Mouse (Mus musculus): ENCODE results near the gene 4930519P11Rik. TPM values are rescaled to one million over a fixed set of nuclear protein-coding genes. Genes with fewer than 3 reads are reported as not detected.

4930519P11Rik gene
- not detected for total RNA-seq (2021)
- long read RNA-seq, experiment 1: 0 reads
- long read RNA-seq, experiment 2, partial matches to known transcripts: 0 of 1 reads
- long read RNA-seq, experiment 2, other reads (novel, unspliced or antisense): 0 of 1 reads

- intact Hi-C loops (cut with DNase I): loop anchor here (2.0 to 5.0 kb wide), 2 partner anchors 56 to 197 kb away; partner anchors contain the start of gene Necab3
- peak; percentile 89 to 90 for DNase-seq (ENCODE audit: low spot score in 2 of 2)
Observed at GRCm38 (mm10) chr2:154613118-154614115, at the start of gene 4930519P11Rik, which contains the start of gene Zfp341. Gene 4930519P11Rik (minus strand): TSS chr2:154613437. Gene Zfp341 (plus strand): TSS chr2:154613297.

GRCm38 (mm10) chr2:154659531-154660074 is 46.4 kb upstream of the 4930519P11Rik start:
- no peak for DNase-seq (ENCODE audit: low spot score in 2 of 2)
- intact Hi-C loops (cut with DNase I): no loop called here

- DNase-seq (ENCODE audit: low spot score in 2 of 2): no peak
- intact Hi-C loops (cut with DNase I): no loop called here
Observed at GRCm38 (mm10) chr2:154659070-154659469, 45.8 kb upstream of the 4930519P11Rik start.

- intact Hi-C loops (cut with DNase I): no loop called here
- peak in 1 of 2 experiments; percentile 18 for DNase-seq (ENCODE audit: low spot score in 2 of 2)
Observed at GRCm38 (mm10) chr2:154657486-154658237, 44.4 kb upstream of the 4930519P11Rik start.

- peak; percentile 98 to 99 for DNase-seq (ENCODE audit: low spot score in 2 of 2)
- intact Hi-C loops (cut with DNase I): no loop called here
Observed at GRCm38 (mm10) chr2:154656710-154657485, 43.7 kb upstream of the 4930519P11Rik start.

DNA sequence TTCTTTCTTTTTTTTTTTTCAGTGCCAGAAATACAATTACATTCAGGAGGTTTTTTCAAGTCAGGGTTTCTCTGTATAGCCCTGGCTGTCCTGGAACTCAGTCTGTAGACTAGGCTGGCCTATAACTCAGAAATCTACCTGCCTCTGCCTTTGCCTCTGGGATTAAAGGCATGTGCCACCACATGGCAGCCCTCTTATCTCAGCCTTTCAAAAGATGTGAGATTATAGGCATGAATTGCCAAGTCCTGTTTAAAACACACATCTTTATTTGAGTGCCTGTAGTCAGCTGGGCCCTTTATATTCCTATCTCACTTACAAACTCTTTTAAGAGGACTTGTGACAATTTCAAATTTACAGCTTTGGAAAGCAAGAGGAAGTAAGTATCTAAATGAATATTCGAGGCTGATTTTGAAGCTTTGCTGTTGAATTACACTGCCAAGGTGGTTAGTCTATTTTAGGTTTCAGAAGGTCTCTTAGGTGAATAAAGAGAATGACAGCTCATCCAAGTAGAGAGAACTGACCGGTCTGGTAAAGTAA is 42.7 kb upstream of the 4930519P11Rik start:
- intact Hi-C loops (cut with DNase I): no loop called here
- DNase-seq (ENCODE audit: low spot score in 2 of 2): no peak

- intact Hi-C loops (cut with DNase I): no loop called here
- no peak for DNase-seq (ENCODE audit: low spot score in 2 of 2)
Observed at GRCm38 (mm10) chr2:154654976-154655375, 41.7 kb upstream of the 4930519P11Rik start.

- intact Hi-C loops (cut with DNase I): no loop called here
- DNase-seq (ENCODE audit: low spot score in 2 of 2): no peak
Observed at GRCm38 (mm10) chr2:154651363-154651762, 38.1 kb upstream of the 4930519P11Rik start, which contains the start of gene Chmp4b. Gene Chmp4b (plus strand): TSS chr2:154651705.

GRCm38 (mm10) chr2:154650404-154650803 is 37.2 kb upstream of the 4930519P11Rik start:
- DNase-seq (ENCODE audit: low spot score in 2 of 2): no peak
- intact Hi-C loops (cut with DNase I): no loop called here

DNA sequence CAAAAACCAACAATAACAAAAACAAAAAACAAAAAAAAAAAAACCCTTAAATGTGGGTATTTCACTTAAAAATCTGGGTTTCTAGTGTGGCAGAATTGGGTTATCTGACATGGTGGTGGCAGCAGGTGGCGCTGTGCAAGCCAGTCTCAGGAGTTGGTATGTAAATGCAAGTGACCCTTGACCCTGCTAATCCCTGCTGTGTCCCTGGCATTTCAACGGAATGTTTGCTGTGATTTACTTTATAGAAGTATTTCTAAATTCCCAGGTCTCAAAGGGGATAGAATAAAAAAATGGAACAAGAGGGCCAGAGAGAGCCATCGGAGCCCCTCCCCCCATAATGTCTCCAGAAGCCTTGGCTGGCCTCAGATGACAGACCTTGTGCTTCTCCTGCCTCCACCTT is 34.8 kb upstream of the 4930519P11Rik start:
- intact Hi-C loops (cut with DNase I): loop anchor here (5.0 kb wide), 1 partner anchor 294 kb away; no protein-coding TSS in a partner anchor
- DNase-seq (ENCODE audit: low spot score in 2 of 2): no peak

- intact Hi-C loops (cut with DNase I): loop anchor here (5.0 kb wide), 1 partner anchor 296 kb away; no protein-coding TSS in a partner anchor
- DNase-seq (ENCODE audit: low spot score in 2 of 2): peak in 1 of 2 experiments; percentile 40
Observed at GRCm38 (mm10) chr2:154646634-154647033, 33.4 kb upstream of the 4930519P11Rik start.

- intact Hi-C loops (cut with DNase I): no loop called here
- DNase-seq (ENCODE audit: low spot score in 2 of 2): no peak
Observed at GRCm38 (mm10) chr2:154642712-154643385, 29.6 kb upstream of the 4930519P11Rik start.

DNA sequence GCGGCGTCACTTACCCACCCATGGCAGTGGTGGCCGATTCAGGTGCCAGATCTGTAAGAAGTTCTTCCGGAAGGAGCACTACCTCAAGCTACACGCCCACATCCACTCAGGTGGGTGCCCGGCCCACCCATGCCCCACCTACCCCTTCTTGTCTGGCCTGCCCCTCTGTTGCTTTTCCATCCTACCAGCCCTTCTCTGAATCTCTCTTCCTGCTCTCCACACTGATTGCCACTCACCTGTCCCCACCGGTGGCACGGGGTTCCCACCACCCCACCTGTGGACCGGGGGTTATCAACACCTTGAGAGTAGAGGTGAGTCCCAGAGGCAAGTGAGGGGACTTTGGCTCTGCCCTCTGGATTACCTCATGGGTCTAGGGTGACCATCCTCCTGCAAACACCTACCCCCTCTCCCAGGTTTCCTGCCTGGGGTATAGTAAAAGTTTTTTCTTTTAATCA is 28.8 kb upstream of the 4930519P11Rik start:
- intact Hi-C loops (cut with DNase I): no loop called here
- DNase-seq (ENCODE audit: low spot score in 2 of 2): no peak

- intact Hi-C loops (cut with DNase I): no loop called here
- DNase-seq (ENCODE audit: low spot score in 2 of 2): no peak
Observed at GRCm38 (mm10) chr2:154641176-154641575, 27.9 kb upstream of the 4930519P11Rik start.

DNA sequence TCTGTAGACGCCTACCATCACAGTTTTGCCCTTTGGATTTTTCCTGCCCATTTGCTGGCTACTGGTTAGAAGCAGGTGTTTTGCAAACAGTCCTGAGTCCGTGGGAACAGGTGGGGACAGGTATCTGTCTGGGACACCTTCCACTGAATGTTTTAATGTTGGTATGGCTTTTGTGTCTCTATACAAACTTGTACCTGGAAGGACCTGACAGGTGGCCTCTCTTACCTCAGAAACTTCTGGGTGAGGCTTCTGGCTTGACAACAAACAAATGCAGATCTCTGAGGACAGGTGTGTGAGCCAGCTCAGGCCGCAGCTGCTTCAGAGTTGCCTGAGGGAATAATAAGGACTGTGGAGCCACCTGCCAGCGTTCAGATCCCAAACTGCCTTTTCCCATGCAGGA is 25.9 kb upstream of the 4930519P11Rik start:
- DNase-seq (ENCODE audit: low spot score in 2 of 2): no peak

DNA sequence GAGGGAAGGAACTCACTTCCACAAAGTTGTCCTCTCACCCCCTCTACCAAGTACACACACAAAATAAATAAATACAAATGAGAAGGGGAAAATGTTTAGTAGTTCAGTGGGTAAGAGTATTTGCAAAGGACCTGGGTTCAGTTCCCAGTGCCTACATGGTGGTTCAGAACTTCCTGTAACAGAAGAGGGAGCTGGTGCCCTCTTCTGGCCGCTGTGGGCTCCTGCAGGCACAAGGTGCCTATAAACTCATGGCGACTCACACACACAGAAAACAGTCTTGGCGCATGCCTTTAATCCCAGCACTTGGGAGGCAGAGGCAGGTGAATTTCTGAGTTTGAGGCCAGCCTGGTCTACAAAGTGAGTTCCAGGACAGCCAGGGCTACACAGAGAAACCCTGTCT is 25.3 kb upstream of the 4930519P11Rik start:
- intact Hi-C loops (cut with DNase I): no loop called here
- DNase-seq (ENCODE audit: low spot score in 2 of 2): no peak

More for the DNA sequence above, 25.9 kb upstream of the 4930519P11Rik start:
- intact Hi-C loops (cut with DNase I): no loop called here

DNA sequence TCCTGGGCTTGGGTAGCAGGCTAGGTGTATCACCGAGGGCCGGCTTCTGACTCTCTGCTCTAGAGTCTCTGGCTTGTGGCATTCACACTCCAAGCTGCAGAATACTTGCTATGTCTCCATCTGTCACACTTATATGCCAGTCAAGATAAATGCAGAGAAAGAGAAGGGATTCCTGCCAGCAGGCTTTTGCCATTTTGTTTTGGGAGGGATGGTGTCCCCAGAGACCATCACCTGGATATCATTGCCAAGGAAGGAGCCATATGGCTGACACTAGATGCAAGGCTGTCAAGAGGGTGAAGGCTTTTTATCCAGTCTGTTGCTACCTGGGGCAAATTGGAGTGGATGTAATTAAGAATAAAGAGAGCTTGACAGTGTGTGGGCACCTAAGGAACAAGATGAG is 22.6 kb upstream of the 4930519P11Rik start:
- intact Hi-C loops (cut with DNase I): no loop called here
- DNase-seq (ENCODE audit: low spot score in 2 of 2): no peak
